Mouse (Mus musculus): ENCODE measurements around the gene Ptprk. TPM values are rescaled to one million over a fixed set of nuclear protein-coding genes. Genes with fewer than 3 reads are reported as not detected.

Ptprk gene
- 19.2 and 20.0 TPM in 2 replicates for polyA plus RNA-seq (2015; fragmentation: Nextera tagmentation; extraction: Ambion mirVana)

DNA sequence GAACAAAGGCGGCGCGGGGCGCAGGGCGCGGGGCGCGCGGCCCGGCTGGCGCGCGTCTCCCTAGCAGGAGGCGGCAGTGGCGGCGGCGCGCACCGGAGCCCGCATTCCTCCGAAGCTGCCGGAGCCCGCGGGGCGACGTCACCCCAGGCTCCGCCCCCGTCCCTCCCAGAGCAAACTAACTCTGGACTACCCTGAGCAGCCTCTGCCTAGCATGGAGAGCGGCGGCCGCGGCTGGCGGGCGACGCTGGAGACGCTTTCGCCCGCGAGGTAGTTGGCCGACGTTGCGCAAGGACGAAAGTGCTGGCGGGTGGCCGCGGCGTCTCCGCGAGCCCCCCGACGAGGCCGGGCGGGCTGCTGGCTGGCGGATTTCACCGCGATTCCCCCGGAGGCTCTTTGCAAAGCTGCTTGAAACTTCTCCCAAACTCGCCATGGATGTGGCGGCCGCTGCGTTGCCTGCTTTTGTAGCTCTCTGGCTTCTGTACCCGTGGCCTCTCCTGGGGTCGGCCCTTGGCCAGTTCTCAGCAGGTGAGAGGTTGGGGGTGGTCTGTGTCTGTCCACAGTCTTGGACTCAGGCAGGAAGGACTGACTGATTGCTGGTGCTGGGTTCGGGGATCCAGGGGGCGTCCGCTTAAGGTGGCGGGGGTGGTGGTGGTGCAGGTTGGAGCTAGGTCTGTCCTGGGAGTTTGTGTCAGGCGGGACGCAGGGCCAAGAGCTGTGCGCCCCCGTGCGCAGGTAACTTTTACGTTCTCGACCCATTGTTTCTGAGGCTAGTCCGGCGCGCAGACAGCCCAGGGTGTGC is at the start of gene Ptprk:
Gene Ptprk (plus strand): TSS at position 168 of the 799 bp plus-strand sequence.
- Histone ChIP-seq H3K9ac (peak within 1 kb of the TSS; percentile 82), H3K4me3 (peak within 1 kb of the TSS; percentile 56), H3K9me3 (replicated peaks) (no peaks in the 10 kb centered on the region), H3K27me3 (no peaks in the 10 kb centered on the region), H3K27ac (peak within 1 kb of the TSS; percentile 85), H3K36me3 (ENCODE audit: poor library complexity, severe bottlenecking) (no peaks in the 10 kb centered on the region), H3K4me1 (peaks cover 21% of the 10 kb centered on the region; the same call in 1 of the 2 replicates), H3K4me2 (peak within 1 kb of the TSS; percentile 93)
- 1% methylated on average over 55 of the region's 77 CpGs for WGBS
- ATAC-seq = peak; percentile 98

DNA sequence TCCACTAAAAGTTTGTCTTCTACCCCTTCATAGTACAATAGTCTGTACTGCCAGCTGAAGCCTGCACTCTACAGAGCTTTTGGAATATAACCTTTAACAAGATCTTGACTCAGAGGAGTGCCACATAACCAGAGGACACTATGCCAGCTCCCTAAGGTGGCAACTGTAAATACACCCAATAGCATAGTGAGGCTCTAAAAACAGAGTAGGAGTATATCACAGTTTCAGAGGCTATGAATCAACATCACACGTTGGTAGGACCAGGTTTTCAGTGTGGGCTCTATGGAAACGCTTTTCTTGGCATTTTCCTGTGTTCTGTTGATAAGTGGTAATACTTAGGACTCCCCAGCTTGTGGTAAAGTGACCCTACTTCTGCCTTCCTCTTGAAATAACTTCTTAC is 46.8 kb upstream of the Ptprk start:
- Histone ChIP-seq H3K27ac (no peak overlapping the region), H3K27me3 (no peaks in the 10 kb centered on the region), H3K9ac (no peak overlapping the region), H3K4me1 (no peaks in the 10 kb centered on the region), H3K36me3 (ENCODE audit: poor library complexity, severe bottlenecking) (no peaks in the 10 kb centered on the region), H3K9me3 (replicated peaks) (no peaks in the 10 kb centered on the region), H3K4me2 (no peak overlapping the region), H3K4me3 (no peak overlapping the region)
- ATAC-seq = no peak
- 77% methylated on average over 2 of the region's 2 CpGs for WGBS

DNA sequence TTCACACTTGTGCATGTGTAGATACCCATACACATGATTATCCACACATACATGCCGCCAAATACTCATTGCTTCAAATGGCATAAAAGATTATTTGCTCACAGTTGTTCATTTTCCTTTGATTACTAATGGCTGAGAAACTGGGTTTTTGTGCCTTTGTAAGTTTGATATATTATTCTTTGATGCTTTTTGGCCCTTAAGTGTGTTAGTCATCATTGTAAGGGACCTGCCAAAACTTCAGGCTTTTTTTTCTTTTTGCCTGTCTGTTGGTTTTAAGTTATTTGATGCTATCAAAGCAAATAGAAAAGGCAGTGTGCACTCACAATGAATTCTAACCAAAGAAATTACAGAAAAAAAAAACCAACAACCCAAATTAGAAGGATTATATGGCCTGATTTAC is 38.2 kb upstream of the Ptprk start:
- Histone ChIP-seq H3K27ac (no peak overlapping the region), H3K9me3 (replicated peaks) (no peaks in the 10 kb centered on the region), H3K36me3 (ENCODE audit: poor library complexity, severe bottlenecking) (no peaks in the 10 kb centered on the region), H3K4me1 (no peaks in the 10 kb centered on the region), H3K27me3 (no peaks in the 10 kb centered on the region), H3K4me3 (no peak overlapping the region), H3K4me2 (no peak overlapping the region), H3K9ac (no peak overlapping the region)
- ATAC-seq = no peak
- 69% methylated on average over 1 of the region's 1 CpGs for WGBS

DNA sequence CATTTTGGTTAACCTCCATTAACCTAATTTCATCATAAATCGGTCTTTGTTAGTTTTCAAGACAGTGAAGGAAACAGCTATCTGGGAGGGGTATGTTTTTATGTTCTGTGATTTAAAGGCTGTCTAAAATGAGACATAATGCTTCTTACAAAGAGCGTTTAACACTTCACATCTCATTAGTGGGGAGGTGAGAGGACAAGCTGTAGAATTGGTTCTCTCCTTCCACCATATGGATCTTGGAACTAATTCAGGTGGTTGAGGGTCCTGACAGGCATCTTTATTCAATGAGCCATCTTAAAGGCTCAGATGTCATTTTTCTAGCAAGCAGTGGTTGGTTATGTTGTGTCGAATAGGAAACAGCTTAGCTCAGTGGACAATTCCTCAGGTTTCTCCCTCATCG is 19.9 kb upstream of the Ptprk start:
- Histone ChIP-seq H3K36me3 (ENCODE audit: poor library complexity, severe bottlenecking) (no peaks in the 10 kb centered on the region), H3K27ac (no peak overlapping the region), H3K9me3 (replicated peaks) (no peaks in the 10 kb centered on the region), H3K4me1 (no peaks in the 10 kb centered on the region), H3K4me2 (no peak overlapping the region), H3K4me3 (no peak overlapping the region), H3K27me3 (no peaks in the 10 kb centered on the region), H3K9ac (no peak overlapping the region)
- 58% methylated on average over 4 of the region's 4 CpGs for WGBS
- ATAC-seq = peak; percentile 68; the same call in 1 of the 2 replicates

DNA sequence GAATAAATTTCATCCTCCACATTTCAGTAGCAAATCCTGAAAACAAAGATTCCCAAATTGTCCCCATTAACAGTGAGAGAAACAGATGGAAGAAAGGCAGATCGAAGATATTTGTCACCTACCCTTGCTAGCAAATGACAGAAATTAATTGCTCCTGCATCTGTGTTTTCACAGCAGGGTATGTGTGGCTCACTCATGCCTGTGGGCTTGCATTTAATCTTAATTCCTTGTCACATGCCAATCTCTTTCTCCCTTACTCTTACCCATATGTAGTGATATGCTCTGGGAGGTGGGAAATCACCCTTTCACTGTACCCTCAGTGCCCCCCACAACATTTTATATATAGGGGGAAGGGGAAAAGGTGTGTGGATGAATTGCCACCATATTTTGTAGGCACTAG is 15.4 kb upstream of the Ptprk start:
- Histone ChIP-seq H3K27ac (no peak overlapping the region), H3K36me3 (ENCODE audit: poor library complexity, severe bottlenecking) (no peaks in the 10 kb centered on the region), H3K4me3 (no peak overlapping the region), H3K9me3 (replicated peaks) (no peaks in the 10 kb centered on the region), H3K4me1 (no peaks in the 10 kb centered on the region), H3K27me3 (no peaks in the 10 kb centered on the region), H3K4me2 (no peak overlapping the region), H3K9ac (no peak overlapping the region)
- WGBS = 68% methylated on average over 1 of the region's 1 CpGs
- peak; percentile 63 for ATAC-seq

DNA sequence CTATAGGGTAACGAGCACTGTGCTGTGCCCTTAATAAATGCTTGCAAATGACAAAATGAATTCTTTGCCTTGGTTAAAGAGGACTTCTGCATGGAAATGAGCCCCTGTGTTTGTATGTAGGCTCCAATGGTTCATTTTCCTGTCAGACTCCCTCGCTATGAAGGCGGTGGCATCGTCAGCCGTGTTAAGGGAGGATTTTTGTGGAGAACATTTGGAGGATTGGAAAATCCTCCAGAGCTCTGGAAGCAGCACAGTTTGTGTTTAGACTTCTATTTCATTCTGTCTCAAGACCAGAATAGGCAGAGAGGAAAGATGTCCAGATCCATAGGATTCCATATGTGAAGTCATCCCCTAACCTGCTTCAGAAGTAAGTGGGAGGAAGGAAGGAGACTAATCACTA is 6.6 kb upstream of the Ptprk start:
- no peaks in the 10 kb centered on the region for H3K9me3 ChIP-seq (replicated peaks)
- no peak overlapping the region for H3K9ac ChIP-seq
- no peaks in the 10 kb centered on the region for H3K27me3 ChIP-seq
- H3K36me3 ChIP-seq (ENCODE audit: poor library complexity, severe bottlenecking) = no peaks in the 10 kb centered on the region
- H3K27ac ChIP-seq = no peak overlapping the region
- H3K4me2 ChIP-seq = no peak overlapping the region
- 80% methylated on average over 5 of the region's 5 CpGs for WGBS
- 0 out of 2 replicates have a peak, but pooled peaks cover 3% of the 10 kb centered on the region for H3K4me1 ChIP-seq
- ATAC-seq = no peak
- H3K4me3 ChIP-seq = no peak overlapping the region

DNA sequence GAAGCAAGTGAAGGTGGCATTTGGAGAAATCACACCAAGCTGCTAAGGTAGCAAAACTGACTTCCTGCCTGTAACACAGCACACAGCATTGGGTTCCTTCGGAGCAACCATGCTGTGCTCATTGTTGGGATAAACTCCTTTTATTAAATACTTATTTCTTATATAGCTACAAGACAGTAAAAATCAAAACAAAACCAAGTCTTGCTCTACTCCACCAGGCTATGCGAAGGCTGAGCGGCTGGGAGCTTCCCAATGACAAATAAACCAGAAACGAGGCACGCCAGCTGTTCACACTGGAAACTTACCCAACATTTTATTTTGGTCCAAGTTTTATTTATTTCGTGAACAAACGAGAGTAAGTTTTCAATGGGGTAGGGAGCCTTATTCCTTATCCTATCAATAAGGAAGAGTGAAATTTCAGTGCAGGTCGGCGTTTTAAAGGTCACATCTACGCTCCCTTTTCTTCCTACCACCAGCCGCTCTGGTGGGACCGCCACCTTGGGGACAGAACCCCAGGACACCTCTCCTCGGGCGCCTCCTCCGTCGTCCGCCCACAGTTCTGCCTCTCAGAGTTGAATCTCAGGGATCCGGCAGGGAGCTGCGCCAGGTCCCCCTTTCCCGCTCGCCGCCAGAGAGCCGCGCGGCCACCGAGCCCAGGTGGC is 498 bp upstream of the Ptprk start:
- Histone ChIP-seq H3K4me2 (peak overlapping the region; percentile 93), H3K9me3 (replicated peaks) (no peaks in the 10 kb centered on the region), H3K4me3 (peak overlapping the region; percentile 56), H3K4me1 (peaks cover 24% of the 10 kb centered on the region; the same call in 1 of the 2 replicates), H3K27me3 (no peaks in the 10 kb centered on the region), H3K36me3 (ENCODE audit: poor library complexity, severe bottlenecking) (no peaks in the 10 kb centered on the region), H3K9ac (peak overlapping the region; percentile 82), H3K27ac (peak overlapping the region; percentile 85)
- WGBS = under 1% methylated on average over 26 of the region's 26 CpGs
- ATAC-seq = peak; percentile 11

DNA sequence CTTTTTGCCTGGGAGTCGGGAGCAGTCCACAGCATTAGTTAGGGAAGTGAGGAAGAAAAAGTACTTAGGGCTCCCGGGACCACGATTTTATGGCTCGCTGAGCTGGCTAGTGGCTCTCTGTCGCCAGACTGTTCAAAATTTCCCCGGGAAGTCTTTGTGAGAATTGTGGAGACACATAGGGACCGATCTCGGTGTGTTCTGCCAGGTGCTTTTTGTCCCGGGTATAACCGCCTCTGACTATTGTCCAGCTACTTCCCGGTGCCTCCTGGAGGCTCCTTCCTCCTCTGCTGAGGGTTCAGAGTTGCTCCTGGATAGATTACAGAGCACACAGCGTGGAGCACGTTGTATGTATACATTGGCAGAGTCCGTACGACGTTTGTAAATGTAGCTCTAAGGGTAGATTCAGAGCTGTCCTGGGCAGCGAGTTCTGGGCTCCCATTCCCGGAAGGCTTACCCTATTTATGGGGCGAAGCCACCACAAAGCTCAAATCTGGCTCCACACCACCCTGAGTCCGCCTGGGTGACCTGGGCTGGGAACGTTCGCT is 943 bp downstream of the Ptprk start:
- H3K9me3 ChIP-seq (replicated peaks) = no peaks in the 10 kb centered on the region
- H3K4me3 ChIP-seq = peak overlapping the region; percentile 56
- peak overlapping the region; percentile 93 for H3K4me2 ChIP-seq
- peaks cover 21% of the 10 kb centered on the region; the same call in 1 of the 2 replicates for H3K4me1 ChIP-seq
- no peaks in the 10 kb centered on the region for H3K27me3 ChIP-seq
- peak overlapping the region; percentile 51 for H3K27ac ChIP-seq
- ATAC-seq = no peak
- H3K9ac ChIP-seq = peak overlapping the region; percentile 82
- no peaks in the 10 kb centered on the region for H3K36me3 ChIP-seq (ENCODE audit: poor library complexity, severe bottlenecking)
- 0% methylated on average over 22 of the region's 22 CpGs for WGBS

DNA sequence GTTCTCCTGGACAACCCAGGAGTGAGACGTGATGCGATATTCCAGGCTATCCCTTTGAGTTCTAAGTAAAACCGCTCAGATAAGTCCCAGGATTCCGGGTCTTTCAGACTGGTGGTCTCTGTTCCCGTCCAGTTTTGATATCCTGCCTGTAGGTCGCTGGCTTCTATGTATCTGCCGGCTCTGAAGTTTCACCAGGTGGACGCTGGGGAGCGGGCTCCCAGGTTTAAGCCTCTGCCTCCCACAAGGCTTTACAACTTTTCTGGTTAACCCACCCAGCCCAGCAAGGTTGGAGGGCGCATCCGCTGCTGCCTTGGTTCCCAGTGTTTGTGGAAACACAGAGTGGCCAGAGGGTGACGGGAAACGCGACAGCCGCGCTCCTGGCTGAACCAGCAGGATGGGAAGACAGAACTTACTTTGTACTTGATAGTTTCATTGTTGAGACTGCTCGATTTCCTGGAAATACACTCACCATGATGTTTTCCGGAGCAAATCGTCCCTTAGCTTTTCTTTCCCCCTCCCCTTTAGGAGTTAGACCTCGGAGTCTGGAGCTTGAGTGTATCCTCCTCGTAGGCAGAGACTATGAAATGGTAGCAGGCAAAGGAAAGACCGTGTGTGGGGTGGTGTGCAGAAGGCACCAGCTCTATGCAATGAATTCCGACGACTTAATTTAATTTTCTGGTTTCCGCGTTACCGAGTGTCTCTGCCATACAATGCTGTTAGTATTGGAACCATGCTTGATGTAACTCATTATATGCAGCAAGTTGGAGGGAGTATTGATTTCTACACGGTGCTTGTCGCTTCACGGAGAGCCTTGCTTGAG is 1.6 kb downstream of the Ptprk start:
- H3K9me3 ChIP-seq (replicated peaks) = no peaks in the 10 kb centered on the region
- peak overlapping the region; percentile 56 for H3K4me3 ChIP-seq
- H3K36me3 ChIP-seq (ENCODE audit: poor library complexity, severe bottlenecking) = no peaks in the 10 kb centered on the region
- H3K4me1 ChIP-seq = peaks cover 21% of the 10 kb centered on the region; the same call in 1 of the 2 replicates
- H3K27me3 ChIP-seq = no peaks in the 10 kb centered on the region
- WGBS = 1% methylated on average over 30 of the region's 30 CpGs
- peak overlapping the region; percentile 51 for H3K27ac ChIP-seq
- no peak for ATAC-seq
- peak overlapping the region; percentile 93 for H3K4me2 ChIP-seq
- H3K9ac ChIP-seq = peak overlapping the region; percentile 82

DNA sequence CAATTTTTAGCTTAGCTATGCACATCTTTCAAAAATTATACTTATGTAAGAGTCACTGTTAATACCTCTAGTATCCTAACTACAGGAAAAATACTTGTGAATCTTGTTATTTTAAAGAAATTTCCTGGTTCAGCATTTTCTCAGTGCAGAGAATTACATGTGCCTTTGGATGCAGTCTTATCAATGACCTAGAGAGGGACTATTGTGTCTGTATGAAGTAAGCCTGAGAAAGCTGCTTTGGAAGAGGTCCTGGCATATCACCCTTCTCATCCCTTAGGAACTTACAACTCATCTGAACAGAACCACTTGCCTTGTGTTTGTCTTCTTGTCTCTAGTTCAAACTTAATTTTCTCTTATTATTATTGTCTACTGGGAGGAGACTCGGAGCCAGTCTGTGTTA is 3.6 kb downstream of the Ptprk start:
- H3K36me3 ChIP-seq (ENCODE audit: poor library complexity, severe bottlenecking) = no peaks in the 10 kb centered on the region
- H3K4me1 ChIP-seq = peaks cover 21% of the 10 kb centered on the region; the same call in 1 of the 2 replicates
- no peaks in the 10 kb centered on the region for H3K9me3 ChIP-seq (replicated peaks)
- no peak overlapping the region for H3K9ac ChIP-seq
- no peak overlapping the region for H3K4me3 ChIP-seq
- no peak for ATAC-seq
- no peak overlapping the region for H3K4me2 ChIP-seq
- no peak overlapping the region for H3K27ac ChIP-seq
- H3K27me3 ChIP-seq = no peaks in the 10 kb centered on the region
- WGBS = 92% methylated on average over 1 of the region's 1 CpGs

DNA sequence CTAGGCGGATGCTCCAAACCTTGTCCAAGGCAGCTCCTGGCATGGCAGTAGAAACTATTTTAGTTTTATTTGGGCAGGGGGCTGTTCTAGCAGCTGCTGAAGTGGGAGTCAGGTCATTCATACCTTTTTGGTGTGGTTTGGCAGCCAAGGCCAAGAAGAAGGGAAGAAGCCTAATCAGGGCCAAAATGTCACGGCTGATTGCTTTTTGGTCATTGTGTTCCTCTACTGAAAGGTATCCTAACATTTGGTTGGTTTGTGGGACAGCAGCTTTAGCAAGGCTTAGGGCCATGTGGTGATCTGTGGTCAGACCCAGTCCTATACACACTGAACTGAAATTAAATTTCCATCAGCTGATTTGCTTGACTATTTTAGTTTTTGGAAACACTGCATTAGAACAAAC is 6.6 kb downstream of the Ptprk start:
- no peak overlapping the region for H3K4me3 ChIP-seq
- ATAC-seq = no peak
- H3K27me3 ChIP-seq = no peaks in the 10 kb centered on the region
- H3K9ac ChIP-seq = no peak overlapping the region
- H3K4me1 ChIP-seq = 0 out of 2 replicates have a peak, but pooled peaks cover 7% of the 10 kb centered on the region
- no peak overlapping the region for H3K27ac ChIP-seq
- WGBS = 88% methylated on average over 2 of the region's 2 CpGs
- no peak overlapping the region for H3K4me2 ChIP-seq
- no peaks in the 10 kb centered on the region for H3K36me3 ChIP-seq (ENCODE audit: poor library complexity, severe bottlenecking)
- H3K9me3 ChIP-seq (replicated peaks) = no peaks in the 10 kb centered on the region
